Mouse (Mus musculus) heart, embryonic 15.5 days (tissue): Measurements from ENCODE around the gene Cd80. TPM values are rescaled to one million over a fixed set of nuclear protein-coding genes. Genes with fewer than 3 reads are reported as not detected.

ENCODE experiments used
- ATAC-seq: fragments of 200-750 bp; cut with Nextera tagmentation; replicated peaks from 2 replicates; pipeline ENCODE4 v1.8.0; 2017; ENCODE audit warnings: low read depth, moderate TSS enrichment; ENCODE audit not compliant: insufficient number of reproducible peaks, insufficient read depth, low FRiP score
- H3K27ac ChIP-seq: fragments of 300-500 bp; sonication (generic); 2 replicates; pipeline ENCODE4 v1.5.1; 2015; ENCODE audit warnings: mild to moderate bottlenecking, inconsistent platforms
- H3K27me3 ChIP-seq: fragments of 300-500 bp; sonication (generic); 2 replicates; pipeline ENCODE4 v1.6.1; 2015; ENCODE audit warnings: inconsistent platforms
- H3K36me3 ChIP-seq: fragments of 300-500 bp; sonication (generic); 2 replicates; pipeline ENCODE4 v1.6.1; 2015; ENCODE audit warnings: mild to moderate bottlenecking, inconsistent platforms
- H3K4me1 ChIP-seq: fragments of 300-500 bp; sonication (generic); replicated peaks from 2 replicates; pipeline ENCODE4 v1.6.1; 2015; ENCODE audit warnings: inconsistent platforms
- H3K4me2 ChIP-seq: fragments of 300-500 bp; sonication (generic); 2 replicates; pipeline ENCODE4 v1.6.1; 2015; ENCODE audit warnings: inconsistent platforms, mild to moderate bottlenecking, moderate library complexity
- H3K4me3 ChIP-seq: fragments of 300-500 bp; sonication (generic); 2 replicates; pipeline ENCODE4 v1.5.1; 2015; ENCODE audit warnings: mild to moderate bottlenecking, inconsistent platforms
- H3K9ac ChIP-seq: fragments of 300-500 bp; sonication (generic); 2 replicates; pipeline ENCODE4 v1.6.1; 2015; ENCODE audit warnings: mild to moderate bottlenecking, inconsistent platforms
- H3K9me3 ChIP-seq: fragments of 300-500 bp; sonication (generic); replicated peaks from 2 replicates; pipeline ENCODE4 v1.6.1; 2016; ENCODE audit warnings: inconsistent platforms
- WGBS: fragments of 180-500 bp; shearing (Covaris S2); methylation state at CpG from one replicate; pipeline ENCODE4 v1.1.7; 2015; ENCODE audit warnings: mixed read lengths; 5-methylcytosine and 5-hydroxymethylcytosine counted together
- polyA plus RNA-seq: library from polyadenylated mRNA; unstranded; fragments of >200 nt; fragmentation: Nextera tagmentation; extraction: Ambion mirVana; gene quantifications from 2 replicates; pipeline ENCODE4 v1.2.1, GENCODE M21; 2015

The Cd80 gene
- polyA plus RNA-seq, 1 experiment from 2014 or later: 0.53 TPM

DNA sequence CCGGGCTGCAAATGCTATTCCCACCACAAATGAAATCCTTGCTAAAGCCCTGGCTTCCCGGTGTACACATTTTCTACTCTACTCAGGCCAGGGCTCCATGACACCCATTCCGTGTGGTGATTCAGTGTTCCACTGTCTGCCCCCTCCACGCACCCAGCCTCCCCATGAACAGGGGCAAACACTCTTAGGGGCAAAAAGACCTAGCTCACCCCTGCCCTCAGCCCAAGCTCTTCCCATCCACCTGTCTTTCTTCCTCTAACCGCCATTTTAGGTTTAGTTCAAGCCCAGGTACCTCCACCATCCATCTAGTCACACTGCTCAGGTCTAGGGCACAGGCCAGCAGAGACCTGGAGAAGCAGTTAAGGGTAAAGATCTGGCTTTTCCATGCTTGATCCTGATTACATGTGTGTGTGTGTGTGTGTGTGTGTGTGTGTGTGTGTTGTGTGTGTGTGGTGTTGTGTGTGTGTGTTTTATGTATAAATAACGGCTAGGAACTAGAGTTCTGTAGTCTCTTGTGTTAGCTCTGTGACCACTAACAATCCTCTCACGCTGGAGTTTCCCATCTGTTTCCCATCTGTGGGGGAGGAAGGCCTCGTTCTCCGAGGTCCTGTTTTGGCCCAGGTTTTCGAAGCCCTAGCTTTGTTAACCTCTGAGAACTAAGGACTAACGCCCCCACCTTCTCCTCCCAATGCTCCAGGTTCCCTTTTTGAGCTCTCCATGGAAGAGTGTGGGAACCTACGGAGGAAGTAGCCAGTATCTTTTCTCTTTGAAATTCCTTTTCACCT, 3.7 kb upstream of the Cd80 start:
- H3K4me2 ChIP-seq: peak overlapping the region; percentile 66
- peak overlapping the region; percentile 96 for H3K27ac ChIP-seq
- H3K27me3 ChIP-seq: no peaks in the 10 kb centered on the region
- H3K4me1 ChIP-seq: peaks cover 12% of the 10 kb centered on the region
- peak overlapping the region; percentile 98 for H3K9ac ChIP-seq
- H3K4me3 ChIP-seq: peak overlapping the region; percentile 89
- WGBS: 41% methylated on average over 12 of the region's 12 CpGs
- no peaks in the 10 kb centered on the region for H3K9me3 ChIP-seq
- peaks cover 29% of the 10 kb centered on the region for H3K36me3 ChIP-seq
- ATAC-seq: no peak

DNA sequence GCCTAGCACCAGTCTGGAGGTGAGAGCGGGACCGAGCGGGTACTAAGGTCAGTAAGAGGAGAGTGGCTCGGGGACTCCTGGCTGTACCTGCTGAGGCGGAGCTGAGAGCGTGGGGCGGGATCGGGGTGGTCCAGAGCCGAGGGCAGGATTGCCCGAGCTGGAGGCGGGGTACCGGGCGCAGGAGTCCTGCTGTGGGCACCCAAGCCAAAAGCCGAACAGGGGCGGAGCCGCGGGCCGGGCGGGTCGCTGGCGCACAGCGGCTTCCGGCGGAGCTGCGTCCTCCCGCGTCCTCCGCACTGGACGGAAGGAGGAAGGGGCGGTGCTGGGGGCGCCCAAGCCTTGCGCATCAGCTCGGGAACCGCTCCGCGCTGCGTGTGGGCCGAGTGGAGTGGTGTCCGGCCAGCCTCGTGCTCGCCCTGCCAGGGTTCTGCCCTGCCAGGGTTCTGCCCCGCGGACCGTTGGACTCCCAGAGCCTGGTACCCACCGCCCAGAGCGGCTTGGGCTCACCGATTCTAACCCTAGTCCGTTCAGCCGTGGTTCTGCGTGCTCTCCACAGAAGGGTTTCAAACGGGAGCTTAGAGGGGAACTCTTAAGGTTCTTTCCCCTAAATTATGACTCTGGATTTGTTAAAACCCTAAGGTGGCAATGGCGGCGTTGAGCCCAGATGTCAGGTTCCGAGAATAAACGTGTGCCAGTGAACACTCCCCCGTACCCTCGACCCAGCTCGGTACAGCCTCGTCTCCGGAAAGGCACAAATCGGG, 2.7 kb upstream of the Cd80 start, which contains the start of gene Adprh:
TSS of gene Adprh (minus strand) at position 262 of the 761 bp plus-strand sequence.
- Histone ChIP-seq H3K4me2 (peak within 1 kb of the TSS; percentile 66), H3K9ac (peak within 1 kb of the TSS; percentile 98), H3K36me3 (peaks cover 19% of the 10 kb centered on the region), H3K27ac (peak within 1 kb of the TSS; percentile 96), H3K27me3 (no peaks in the 10 kb centered on the region), H3K9me3 (no peaks in the 10 kb centered on the region), H3K4me1 (peaks cover 12% of the 10 kb centered on the region), H3K4me3 (peak within 1 kb of the TSS; percentile 89)
- under 1% methylated on average over 48 of the region's 61 CpGs for WGBS
- peak; percentile 95 for ATAC-seq

DNA sequence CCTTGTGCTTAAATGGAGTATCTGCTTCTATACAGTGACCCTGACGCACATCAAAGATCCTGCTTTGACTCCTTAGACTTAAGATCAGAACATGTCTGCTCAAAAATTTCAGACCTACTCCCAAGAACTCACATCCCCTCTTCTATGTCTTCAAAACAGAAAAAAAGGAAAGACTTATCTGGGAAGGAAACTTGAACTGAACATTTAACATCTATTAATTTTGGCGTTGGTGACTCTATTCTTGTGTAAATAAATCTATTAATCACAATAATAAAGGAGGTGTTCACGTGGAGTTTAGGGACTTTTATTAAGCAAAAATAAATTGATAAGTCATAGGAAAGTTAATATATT, 2.2 kb upstream of the Cd80 start:
- WGBS: 30% methylated on average over 3 of the region's 3 CpGs
- H3K27ac ChIP-seq: peak overlapping the region; percentile 96
- H3K9ac ChIP-seq: peak overlapping the region; percentile 98
- peaks cover 12% of the 10 kb centered on the region for H3K4me1 ChIP-seq
- no peaks in the 10 kb centered on the region for H3K9me3 ChIP-seq
- H3K36me3 ChIP-seq: peaks cover 17% of the 10 kb centered on the region
- H3K4me2 ChIP-seq: peak overlapping the region; percentile 66
- no peaks in the 10 kb centered on the region for H3K27me3 ChIP-seq
- H3K4me3 ChIP-seq: peak overlapping the region; percentile 89
- no peak for ATAC-seq

DNA sequence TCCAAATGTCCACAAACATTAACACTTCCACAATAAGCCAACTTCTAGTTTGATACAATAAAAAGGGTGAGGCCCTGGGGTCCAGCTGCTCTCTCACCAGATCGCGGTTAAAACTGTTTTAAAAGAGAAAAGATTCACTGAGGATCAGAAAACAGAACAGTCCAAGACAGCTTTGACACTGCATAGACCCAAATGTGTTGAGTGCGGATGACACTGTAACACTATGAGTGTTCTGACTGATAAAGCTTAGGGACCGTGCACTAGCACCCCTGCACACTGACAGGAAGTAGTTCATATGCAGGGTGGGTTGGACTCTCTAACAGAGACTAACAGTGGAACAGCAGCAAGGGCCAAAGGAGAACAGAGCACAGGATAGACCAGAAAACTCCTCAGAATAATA, 1.4 kb upstream of the Cd80 start:
- no peak overlapping the region for H3K4me3 ChIP-seq
- H3K4me1 ChIP-seq: peaks cover 12% of the 10 kb centered on the region
- no peaks in the 10 kb centered on the region for H3K9me3 ChIP-seq
- H3K36me3 ChIP-seq: peaks cover 10% of the 10 kb centered on the region; the same call in 1 of the 2 replicates
- H3K27me3 ChIP-seq: no peaks in the 10 kb centered on the region
- no peak for ATAC-seq
- H3K27ac ChIP-seq: no peak overlapping the region
- no peak overlapping the region for H3K9ac ChIP-seq
- WGBS: 76% methylated on average over 4 of the region's 4 CpGs
- no peak overlapping the region for H3K4me2 ChIP-seq

DNA sequence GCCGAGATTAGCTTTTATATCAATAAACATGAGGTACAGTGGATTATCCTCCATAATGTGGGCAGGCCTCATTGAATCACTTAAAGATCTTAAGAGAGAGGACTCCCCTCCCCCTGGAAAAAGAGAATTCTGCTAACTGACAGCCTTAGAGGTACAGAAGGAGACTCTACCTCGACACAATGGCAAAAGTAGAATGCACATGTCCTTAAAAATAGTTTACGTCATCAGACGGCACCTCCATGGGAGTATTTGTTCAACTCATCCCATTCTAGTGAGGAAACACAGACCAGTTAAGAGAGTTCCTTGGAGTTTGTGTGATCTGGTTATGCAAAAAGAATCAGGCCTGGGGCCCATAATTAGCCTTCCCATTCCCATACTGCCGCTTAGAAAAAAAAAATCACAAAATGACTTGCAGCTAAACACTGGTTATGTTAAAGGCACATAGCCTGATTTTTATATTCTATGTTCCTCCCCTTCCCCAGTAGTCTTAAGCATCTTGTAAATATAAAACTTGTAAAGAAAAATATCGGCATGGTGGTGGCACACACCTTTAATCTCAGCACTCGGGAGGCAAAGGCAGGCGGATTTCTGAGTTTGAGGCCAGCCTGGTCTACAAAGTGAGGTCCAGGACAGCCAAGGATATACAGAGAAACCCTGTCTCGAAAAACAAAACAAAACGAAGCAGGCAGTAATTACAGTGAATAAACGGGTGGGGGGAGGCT, 667 bp upstream of the Cd80 start:
- H3K9me3 ChIP-seq: no peaks in the 10 kb centered on the region
- H3K27ac ChIP-seq: no peak overlapping the region
- no peak for ATAC-seq
- no peak overlapping the region for H3K4me2 ChIP-seq
- no peak overlapping the region for H3K4me3 ChIP-seq
- no peaks in the 10 kb centered on the region for H3K27me3 ChIP-seq
- peaks cover 12% of the 10 kb centered on the region for H3K4me1 ChIP-seq
- peaks cover 5% of the 10 kb centered on the region; the same call in 1 of the 2 replicates for H3K36me3 ChIP-seq
- H3K9ac ChIP-seq: no peak overlapping the region
- WGBS: 70% methylated on average over 11 of the region's 11 CpGs

DNA sequence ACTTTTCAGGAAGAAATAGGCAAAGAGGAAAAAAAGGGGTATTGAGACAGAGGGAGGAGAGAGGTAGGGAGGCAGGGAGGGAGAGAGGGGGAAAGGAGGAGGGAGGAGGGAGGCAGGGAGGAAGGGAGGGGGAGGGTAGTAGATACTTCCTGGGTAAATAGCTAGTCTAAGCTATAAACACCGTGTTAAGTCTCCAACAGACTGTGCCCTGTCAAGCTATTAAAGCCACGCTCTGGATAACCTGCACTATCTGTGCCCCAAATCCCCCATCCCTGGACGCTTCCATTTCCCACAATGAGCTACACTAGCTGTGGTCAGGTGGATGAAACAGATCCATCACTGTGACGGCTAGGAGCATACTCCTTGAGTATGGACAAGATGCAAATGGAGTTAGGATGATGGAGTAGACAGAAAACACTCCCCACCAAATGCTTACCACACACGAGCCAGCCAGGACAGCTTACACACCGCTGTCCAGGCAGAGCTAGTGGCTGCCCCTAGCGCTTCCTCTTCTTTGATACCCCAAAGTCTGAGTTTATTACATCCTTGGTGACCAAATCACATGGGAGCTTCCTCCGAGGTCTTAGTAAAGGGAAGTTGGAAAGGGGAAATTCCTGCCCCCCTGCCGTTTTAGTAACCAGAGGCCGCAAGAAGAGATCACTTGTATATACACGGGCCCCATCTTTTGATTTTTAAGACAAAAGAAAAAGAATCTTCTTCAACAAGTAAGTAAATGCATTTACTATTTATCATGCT, 1.6 kb downstream of the Cd80 start:
- 48% methylated on average over 11 of the region's 11 CpGs for WGBS
- H3K9me3 ChIP-seq: no peaks in the 10 kb centered on the region
- H3K4me2 ChIP-seq: no peak overlapping the region
- ATAC-seq: no peak
- no peak overlapping the region for H3K9ac ChIP-seq
- peaks cover 3% of the 10 kb centered on the region; the same call in 1 of the 2 replicates for H3K4me1 ChIP-seq
- H3K4me3 ChIP-seq: no peak overlapping the region
- no peaks in the 10 kb centered on the region for H3K27me3 ChIP-seq
- no peaks in the 10 kb centered on the region for H3K36me3 ChIP-seq
- no peak overlapping the region for H3K27ac ChIP-seq

DNA sequence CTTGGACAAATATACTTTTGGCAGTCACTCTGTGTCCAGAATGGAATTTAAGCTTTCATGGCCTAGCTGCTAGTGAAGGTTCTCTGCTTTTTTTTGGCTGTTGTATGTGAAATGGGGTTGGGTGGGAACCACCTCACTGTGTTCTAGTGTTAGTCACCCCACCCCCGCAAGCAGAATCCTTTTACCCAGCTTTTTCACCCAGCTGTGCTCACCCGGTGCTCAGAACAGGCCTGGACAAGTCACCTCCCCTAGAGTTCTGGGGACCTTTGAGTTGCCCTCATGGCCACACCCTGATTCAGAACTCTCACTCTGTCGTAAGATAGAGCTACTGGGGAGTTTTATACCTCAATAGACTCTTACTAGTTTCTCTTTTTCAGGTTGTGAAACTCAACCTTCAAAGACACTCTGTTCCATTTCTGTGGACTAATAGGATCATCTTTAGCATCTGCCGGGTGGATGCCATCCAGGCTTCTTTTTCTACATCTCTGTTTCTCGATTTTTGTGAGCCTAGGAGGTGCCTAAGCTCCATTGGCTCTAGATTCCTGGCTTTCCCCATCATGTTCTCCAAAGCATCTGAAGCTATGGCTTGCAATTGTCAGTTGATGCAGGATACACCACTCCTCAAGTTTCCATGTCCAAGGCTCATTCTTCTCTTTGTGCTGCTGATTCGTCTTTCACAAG, 3.4 kb downstream of the Cd80 start:
- no peak overlapping the region for H3K4me2 ChIP-seq
- H3K9me3 ChIP-seq: no peaks in the 10 kb centered on the region
- no peak for ATAC-seq
- H3K4me1 ChIP-seq: no peaks in the 10 kb centered on the region
- H3K9ac ChIP-seq: no peak overlapping the region
- H3K27me3 ChIP-seq: no peaks in the 10 kb centered on the region
- WGBS: 59% methylated on average over 6 of the region's 6 CpGs
- H3K36me3 ChIP-seq: no peaks in the 10 kb centered on the region
- no peak overlapping the region for H3K4me3 ChIP-seq
- H3K27ac ChIP-seq: no peak overlapping the region

DNA sequence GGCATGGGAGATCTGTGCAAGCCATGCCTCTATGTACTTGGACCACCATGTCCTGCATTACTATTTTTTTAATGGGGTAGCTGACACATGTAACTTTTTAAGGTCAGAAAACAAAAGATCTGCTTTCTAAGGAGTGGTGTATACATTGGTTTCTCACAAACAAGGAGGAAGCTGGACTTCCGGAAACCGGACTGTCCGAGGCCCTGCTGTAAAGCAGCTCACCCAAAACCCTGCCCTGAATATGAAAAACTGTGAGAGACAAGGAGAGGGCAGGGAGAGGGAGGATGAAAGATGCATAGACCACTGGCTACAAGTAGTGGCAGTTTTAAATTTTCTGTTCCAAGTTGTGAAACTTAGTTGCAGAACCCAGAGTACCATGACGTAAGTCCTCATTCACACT, 4.6 kb downstream of the Cd80 start:
- Histone ChIP-seq H3K27ac (no peak overlapping the region), H3K4me2 (no peak overlapping the region), H3K4me3 (no peak overlapping the region), H3K9me3 (no peaks in the 10 kb centered on the region), H3K9ac (no peak overlapping the region), H3K36me3 (no peaks in the 10 kb centered on the region), H3K4me1 (no peaks in the 10 kb centered on the region), H3K27me3 (no peaks in the 10 kb centered on the region)
- ATAC-seq: no peak
- 86% methylated on average over 4 of the region's 4 CpGs for WGBS

DNA sequence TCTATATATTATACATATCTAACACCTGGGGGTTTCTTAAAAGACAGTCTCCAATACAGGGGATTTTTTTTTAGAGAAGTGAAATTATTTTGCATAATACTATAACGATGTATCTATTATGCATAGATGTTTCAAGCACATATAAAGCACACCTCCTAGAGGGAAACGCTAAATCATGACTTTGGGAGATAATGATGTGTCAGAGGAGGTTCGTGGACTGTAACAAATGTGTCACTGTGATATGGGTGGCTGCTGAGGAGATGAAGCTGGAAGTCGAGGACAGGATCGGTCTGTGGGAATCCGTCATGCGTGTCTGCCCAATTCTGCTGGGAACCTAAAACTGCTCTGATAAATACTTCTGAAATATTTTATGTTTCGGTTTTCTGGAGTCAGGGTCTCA, 6.4 kb downstream of the Cd80 start:
- no peak for ATAC-seq
- no peaks in the 10 kb centered on the region for H3K36me3 ChIP-seq
- 73% methylated on average over 8 of the region's 8 CpGs for WGBS
- no peak overlapping the region for H3K4me3 ChIP-seq
- H3K9ac ChIP-seq: no peak overlapping the region
- H3K4me2 ChIP-seq: no peak overlapping the region
- no peaks in the 10 kb centered on the region for H3K9me3 ChIP-seq
- H3K27me3 ChIP-seq: no peaks in the 10 kb centered on the region
- no peaks in the 10 kb centered on the region for H3K4me1 ChIP-seq
- no peak overlapping the region for H3K27ac ChIP-seq

DNA sequence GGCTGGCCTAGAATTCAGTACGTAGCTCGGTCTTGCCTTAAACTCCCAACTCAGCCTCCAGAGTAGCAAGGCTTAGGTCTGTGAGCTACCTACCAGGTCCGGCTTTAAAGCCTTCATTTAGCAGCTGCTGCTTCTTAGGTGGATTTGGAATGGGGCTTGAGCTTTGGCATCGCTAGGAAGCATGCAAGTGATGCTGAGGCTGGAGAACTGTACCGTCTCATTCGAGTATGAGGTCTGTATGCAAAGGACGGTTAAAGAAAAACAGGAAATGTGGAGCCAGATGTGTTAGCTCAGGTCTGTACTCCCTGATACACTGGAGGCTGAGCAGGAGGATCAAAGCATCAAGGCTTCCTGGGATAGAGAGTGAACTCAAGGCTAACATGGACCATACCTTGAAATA, 6.8 kb downstream of the Cd80 start:
- 75% methylated on average over 7 of the region's 7 CpGs for WGBS
- H3K9ac ChIP-seq: no peak overlapping the region
- no peak overlapping the region for H3K4me2 ChIP-seq
- no peak overlapping the region for H3K27ac ChIP-seq
- ATAC-seq: no peak
- no peaks in the 10 kb centered on the region for H3K36me3 ChIP-seq
- no peaks in the 10 kb centered on the region for H3K27me3 ChIP-seq
- no peaks in the 10 kb centered on the region for H3K4me1 ChIP-seq
- no peaks in the 10 kb centered on the region for H3K9me3 ChIP-seq
- no peak overlapping the region for H3K4me3 ChIP-seq
